Mouse (Mus musculus) kidney, embryonic 15.5 days (tissue): ENCODE measurements around the gene Scube2. TPM values are rescaled to one million over a fixed set of nuclear protein-coding genes. Genes with fewer than 3 reads are reported as not detected.

ENCODE experiments used
- ATAC-seq: fragments of 200-750 bp; cut with Nextera tagmentation; replicated peaks from 2 replicates; pipeline ENCODE4 v1.8.0; 2017; ENCODE audit warnings: moderate TSS enrichment; ENCODE audit not compliant: low FRiP score
- H3K27ac ChIP-seq: fragments of 300-500 bp; sonication (generic); 2 replicates; pipeline ENCODE4 v1.5.1; 2015; ENCODE audit warnings: mild to moderate bottlenecking, inconsistent platforms
- H3K27me3 ChIP-seq: fragments of 300-500 bp; sonication (generic); 2 replicates; pipeline ENCODE4 v1.6.1; 2015; ENCODE audit warnings: inconsistent platforms
- H3K36me3 ChIP-seq: fragments of 300-500 bp; sonication (generic); 2 replicates; pipeline ENCODE4 v1.6.1; 2015; ENCODE audit warnings: inconsistent platforms
- H3K4me1 ChIP-seq: fragments of 300-500 bp; sonication (generic); 2 replicates; pipeline ENCODE4 v1.6.1; 2015; ENCODE audit warnings: inconsistent platforms
- H3K4me2 ChIP-seq: fragments of 300-500 bp; sonication (generic); 2 replicates; pipeline ENCODE4 v1.6.1; 2015; ENCODE audit warnings: moderate library complexity, mild to moderate bottlenecking, inconsistent platforms
- H3K4me3 ChIP-seq: fragments of 300-500 bp; sonication (generic); replicated peaks from 2 replicates; pipeline ENCODE4 v1.5.1; 2015; ENCODE audit warnings: mild to moderate bottlenecking, inconsistent platforms
- H3K9ac ChIP-seq: fragments of 300-500 bp; sonication (generic); 2 replicates; pipeline ENCODE4 v1.6.1; 2015; ENCODE audit warnings: mild to moderate bottlenecking, inconsistent platforms
- H3K9me3 ChIP-seq: fragments of 300-500 bp; sonication (generic); replicated peaks from 2 replicates; pipeline ENCODE4 v1.6.1; 2016; ENCODE audit warnings: inconsistent platforms
- WGBS: fragments of 180-500 bp; shearing (Covaris S2); methylation state at CpG from one replicate; pipeline ENCODE4 v1.1.7; 2015; ENCODE audit warnings: mixed read lengths; 5-methylcytosine and 5-hydroxymethylcytosine counted together
- polyA plus RNA-seq: library from polyadenylated mRNA; unstranded; fragments of >200 nt; fragmentation: Nextera tagmentation; extraction: Ambion mirVana; gene quantifications from 2 replicates; pipeline ENCODE4 v1.2.1, GENCODE M21; 2015

Gene Scube2
- polyA plus RNA-seq, 1 experiment from 2014 or later, result 1.0 TPM

DNA sequence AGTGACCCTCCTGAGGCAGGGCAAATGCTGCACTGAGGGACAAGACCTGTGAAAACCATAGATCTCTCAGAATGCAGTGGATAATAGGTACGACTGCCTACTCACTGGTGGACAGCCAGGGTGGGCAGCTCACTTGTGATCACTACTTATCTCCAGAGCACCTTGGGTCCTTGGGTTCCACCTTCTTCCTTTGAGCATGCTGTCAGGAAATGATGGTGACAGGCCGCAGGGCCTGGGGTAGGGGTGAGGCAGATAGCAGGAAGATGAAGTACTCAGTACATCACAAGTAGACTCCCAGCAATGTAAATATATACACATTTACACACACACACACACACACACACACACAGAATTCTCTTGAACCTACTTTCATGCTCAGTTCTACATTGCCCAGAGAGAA lies 77.6 kb downstream of the Scube2 start:
- Histone ChIP-seq H3K4me1 (no peaks in the 10 kb centered on the region), H3K9ac (no peak overlapping the region), H3K36me3 (no peaks in the 10 kb centered on the region), H3K27ac (no peak overlapping the region), H3K27me3 (peaks cover 16% of the 10 kb centered on the region), H3K4me3 (no peak overlapping the region), H3K4me2 (no peak overlapping the region), H3K9me3 (no peaks in the 10 kb centered on the region)
- ATAC-seq, result no peak
- 78% methylated on average over 2 of the region's 2 CpGs for WGBS

DNA sequence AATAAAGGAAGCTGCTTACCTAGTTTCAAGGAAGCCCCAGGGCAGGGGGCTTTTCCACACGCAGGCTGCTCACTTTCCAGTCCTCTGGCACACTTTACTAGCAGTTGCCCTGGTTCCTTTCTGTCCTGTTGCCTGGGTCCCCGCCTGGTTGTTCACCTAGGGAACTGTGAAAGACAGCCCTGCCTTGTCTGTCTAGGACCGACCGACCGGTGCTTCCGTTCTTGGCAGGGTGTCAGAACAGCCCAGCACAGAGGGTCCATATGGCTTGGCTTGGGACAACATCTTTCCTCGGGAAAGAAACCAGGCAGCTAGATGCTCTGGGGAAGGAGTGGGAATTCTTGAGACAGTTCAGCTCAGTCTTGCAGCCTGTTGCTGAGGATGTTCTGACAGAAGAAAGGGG lies 82.2 kb downstream of the Scube2 start:
- Histone ChIP-seq H3K4me3 (no peak overlapping the region), H3K36me3 (no peaks in the 10 kb centered on the region), H3K27me3 (peaks cover 60% of the 10 kb centered on the region), H3K4me2 (no peak overlapping the region), H3K4me1 (peaks cover 16% of the 10 kb centered on the region), H3K9me3 (no peaks in the 10 kb centered on the region), H3K9ac (no peak overlapping the region), H3K27ac (no peak overlapping the region)
- 29% methylated on average over 7 of the region's 7 CpGs for WGBS
- no peak for ATAC-seq

DNA sequence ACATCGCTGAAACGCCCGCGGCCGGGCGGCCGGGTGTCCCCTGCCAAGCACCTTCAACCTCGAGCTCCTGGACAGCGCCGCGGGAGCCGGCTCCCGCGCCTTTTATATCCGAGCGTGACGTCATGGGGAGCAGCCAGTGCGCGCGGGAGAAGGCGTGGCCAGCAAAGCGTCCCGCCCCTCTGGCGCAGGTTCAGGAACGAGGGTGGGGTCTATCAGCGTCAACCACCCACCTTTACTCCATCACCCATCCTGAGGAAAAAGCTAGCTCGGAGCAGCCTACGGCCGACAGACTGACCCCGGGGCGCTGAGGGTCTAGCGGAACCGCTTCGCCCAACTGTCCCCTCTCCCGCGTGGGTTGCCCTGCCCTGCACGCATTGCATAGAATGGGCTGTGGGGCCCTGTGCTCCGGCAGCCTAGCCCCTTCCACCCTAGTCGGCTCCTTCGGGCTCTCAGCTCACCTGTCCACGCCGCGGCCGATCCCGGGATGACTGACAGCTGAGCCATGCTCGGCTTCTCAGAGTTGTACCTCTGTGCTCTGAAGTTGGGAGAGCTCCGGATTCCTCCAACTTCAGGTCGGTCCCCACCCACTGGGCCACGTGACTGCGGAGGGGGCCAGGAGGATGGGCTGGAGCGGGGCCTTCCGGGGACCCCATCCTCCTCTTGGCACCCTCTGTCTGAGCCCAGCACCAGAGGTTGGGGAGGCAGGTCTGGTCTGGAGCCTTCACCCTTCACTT lies 83.8 kb downstream of the Scube2 start, which contains the start of gene Nrip3:
Gene Nrip3 (minus strand): TSS at position 556 of the 734 bp plus-strand sequence.
- peak; percentile 88 for ATAC-seq
- Histone ChIP-seq H3K36me3 (no peaks in the 10 kb centered on the region), H3K27ac (no peak within 1 kb of the TSS), H3K9me3 (no peaks in the 10 kb centered on the region), H3K4me1 (peaks cover 16% of the 10 kb centered on the region), H3K27me3 (peaks cover 69% of the 10 kb centered on the region), H3K9ac (peak within 1 kb of the TSS; percentile 33), H3K4me2 (peak within 1 kb of the TSS; percentile 79), H3K4me3 (peak within 1 kb of the TSS; percentile 45)
- 1% methylated on average over 52 of the region's 52 CpGs for WGBS

DNA sequence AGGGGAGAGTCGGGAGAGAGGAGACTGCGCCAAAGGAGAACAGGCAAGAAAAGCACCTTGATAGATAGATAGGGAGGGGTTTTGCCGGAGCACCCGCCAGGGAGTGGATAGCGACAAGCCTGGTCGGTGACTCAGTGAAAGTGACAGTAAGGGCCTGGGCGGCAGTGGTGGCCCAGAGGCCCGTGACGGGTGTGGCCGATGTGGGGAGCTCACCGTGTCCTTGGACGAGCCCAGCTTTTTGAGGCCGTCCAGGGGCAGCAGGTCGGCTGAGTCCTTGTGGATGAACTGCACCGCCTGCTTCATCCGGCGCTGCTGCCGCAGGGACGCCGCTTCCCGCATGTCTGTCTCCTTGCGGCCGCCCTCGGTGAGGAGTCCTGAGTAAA lies 84.4 kb downstream of the Scube2 start:
- Histone ChIP-seq H3K36me3 (no peaks in the 10 kb centered on the region), H3K9ac (peak overlapping the region; percentile 33), H3K27me3 (peaks cover 69% of the 10 kb centered on the region), H3K4me3 (peak overlapping the region; percentile 45), H3K4me1 (peaks cover 16% of the 10 kb centered on the region), H3K9me3 (no peaks in the 10 kb centered on the region), H3K27ac (no peak overlapping the region), H3K4me2 (peak overlapping the region; percentile 79)
- WGBS, result 1% methylated on average over 24 of the region's 24 CpGs
- ATAC-seq, result peak; percentile 70

DNA sequence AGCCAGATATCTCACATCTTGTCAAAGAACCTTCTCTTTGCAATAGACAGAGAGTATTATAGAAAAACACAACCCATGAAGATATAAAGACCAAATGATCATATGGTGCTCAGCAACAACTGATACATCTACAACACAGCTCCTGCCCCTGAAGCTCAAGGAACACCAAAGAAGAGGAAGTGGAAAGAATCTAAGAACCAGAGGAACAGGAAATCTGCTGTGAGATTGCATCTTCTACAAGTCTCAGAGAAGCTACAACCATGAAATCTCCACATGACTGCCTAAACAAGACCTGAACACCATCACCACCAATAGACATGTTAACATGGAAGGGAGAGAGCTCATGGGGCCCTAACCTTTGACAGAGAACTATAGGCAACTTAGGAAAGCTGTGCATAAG lies 93.2 kb downstream of the Scube2 start:
- no peak overlapping the region for H3K27ac ChIP-seq
- ATAC-seq, result no peak
- H3K27me3 ChIP-seq, result peaks cover under 1% of the 10 kb centered on the region; the same call in 1 of the 2 replicates
- no peak overlapping the region for H3K4me3 ChIP-seq
- no peaks in the 10 kb centered on the region for H3K9me3 ChIP-seq
- H3K9ac ChIP-seq, result no peak overlapping the region
- no peaks in the 10 kb centered on the region for H3K36me3 ChIP-seq
- no peak overlapping the region for H3K4me2 ChIP-seq
- H3K4me1 ChIP-seq, result no peaks in the 10 kb centered on the region

DNA sequence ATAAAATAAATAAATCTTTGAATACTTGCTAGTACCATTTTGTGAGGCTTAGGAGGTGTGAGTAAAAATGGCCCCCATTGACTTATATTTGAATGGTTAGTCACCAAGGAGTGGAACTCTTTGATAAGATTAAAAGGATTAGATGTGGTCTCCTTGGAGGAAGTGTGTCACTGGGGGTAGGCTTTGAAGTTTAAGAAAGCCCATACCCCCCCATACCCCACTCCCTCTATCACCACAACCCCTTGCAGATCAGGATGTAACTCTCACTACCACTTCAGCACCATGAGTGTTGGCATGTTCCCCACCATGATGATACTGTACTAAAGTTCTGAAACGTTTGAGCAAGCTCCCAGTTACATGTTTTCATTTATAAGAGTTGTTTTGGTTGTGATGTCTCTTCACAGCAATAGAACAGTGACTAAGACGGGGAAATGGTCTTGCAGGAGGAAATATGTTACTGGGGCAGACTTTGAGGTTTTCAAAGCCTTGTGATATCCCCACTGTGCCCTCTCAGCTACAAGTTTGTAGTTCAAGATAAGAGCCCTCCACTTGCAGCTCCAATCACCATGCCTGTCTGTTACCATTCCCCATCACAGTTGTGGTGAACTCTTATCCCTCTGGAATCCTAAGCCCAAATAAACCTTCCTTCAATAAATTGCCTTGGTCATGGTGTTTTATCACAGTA lies 96.6 kb downstream of the Scube2 start:
- ATAC-seq, result no peak
- 52% methylated on average over 2 of the region's 2 CpGs for WGBS
- H3K4me1 ChIP-seq, result no peaks in the 10 kb centered on the region

DNA sequence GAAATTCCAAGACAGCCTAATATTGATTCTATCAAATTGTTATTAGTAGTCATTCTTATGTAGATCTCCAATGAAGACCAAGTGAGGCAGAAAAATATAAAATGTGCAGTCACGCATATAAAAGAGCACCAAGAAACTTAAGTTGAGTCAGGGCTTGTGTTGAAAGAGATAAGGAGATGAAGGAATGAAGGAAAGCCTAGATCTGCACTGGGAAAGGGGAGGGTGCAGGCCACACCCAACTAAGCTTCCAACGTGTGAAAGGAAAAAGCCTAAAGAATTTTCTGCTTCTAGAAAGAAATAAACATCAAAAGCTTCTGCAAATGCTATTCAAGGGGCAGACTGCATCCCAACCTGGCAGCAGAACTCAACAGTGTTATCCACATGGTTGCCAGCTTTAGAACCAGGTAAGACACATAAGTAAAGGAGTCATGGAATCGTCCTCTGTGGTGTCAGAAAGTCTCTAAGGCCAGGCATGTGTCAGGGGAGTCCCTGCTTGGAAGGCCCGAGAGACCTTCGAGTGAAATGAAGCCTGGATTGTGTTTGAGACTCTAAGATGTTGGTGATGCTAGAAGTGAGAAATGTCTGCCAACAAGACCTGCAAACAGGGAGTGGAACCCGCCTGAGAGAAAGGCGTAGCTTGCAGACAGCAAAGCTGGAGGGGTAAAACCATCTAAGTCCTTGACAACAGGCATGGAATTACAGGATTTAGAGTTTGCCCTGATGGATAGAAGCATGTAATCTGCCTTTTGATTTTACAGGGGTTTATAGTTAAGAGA lies 97.7 kb downstream of the Scube2 start:
- no peak for ATAC-seq
- Histone ChIP-seq H3K27me3 (no peaks in the 10 kb centered on the region), H3K4me3 (no peak overlapping the region), H3K36me3 (no peaks in the 10 kb centered on the region), H3K27ac (no peak overlapping the region), H3K9me3 (no peaks in the 10 kb centered on the region), H3K9ac (no peak overlapping the region), H3K4me2 (no peak overlapping the region), H3K4me1 (no peaks in the 10 kb centered on the region)
- 82% methylated on average over 7 of the region's 7 CpGs for WGBS

More for the DNA sequence above, 96.6 kb downstream of the Scube2 start:
- Histone ChIP-seq H3K9me3 (no peaks in the 10 kb centered on the region), H3K36me3 (no peaks in the 10 kb centered on the region), H3K27me3 (no peaks in the 10 kb centered on the region), H3K4me2 (no peak overlapping the region), H3K9ac (no peak overlapping the region), H3K27ac (no peak overlapping the region), H3K4me3 (no peak overlapping the region)

DNA sequence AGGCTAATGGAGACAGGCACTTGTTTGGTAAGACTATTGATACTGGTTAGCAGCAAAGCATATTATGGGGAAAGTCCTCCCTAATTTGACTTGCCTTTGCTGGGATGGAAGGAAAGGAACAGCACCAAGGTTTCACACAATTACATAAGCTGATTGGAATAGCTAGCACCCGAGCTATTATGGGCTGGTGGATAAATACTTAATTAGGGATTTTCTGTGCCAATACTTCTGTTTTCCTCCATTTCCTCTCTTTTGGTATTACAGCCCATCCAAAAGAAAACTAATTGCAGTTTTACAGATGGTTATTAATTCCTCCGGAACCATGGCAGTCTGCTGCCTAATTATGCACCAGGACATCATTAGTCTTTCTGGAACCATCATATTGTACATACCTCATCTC lies 101.5 kb downstream of the Scube2 start:
- ATAC-seq, result no peak
- H3K36me3 ChIP-seq, result no peaks in the 10 kb centered on the region
- 78% methylated on average over 2 of the region's 2 CpGs for WGBS

DNA sequence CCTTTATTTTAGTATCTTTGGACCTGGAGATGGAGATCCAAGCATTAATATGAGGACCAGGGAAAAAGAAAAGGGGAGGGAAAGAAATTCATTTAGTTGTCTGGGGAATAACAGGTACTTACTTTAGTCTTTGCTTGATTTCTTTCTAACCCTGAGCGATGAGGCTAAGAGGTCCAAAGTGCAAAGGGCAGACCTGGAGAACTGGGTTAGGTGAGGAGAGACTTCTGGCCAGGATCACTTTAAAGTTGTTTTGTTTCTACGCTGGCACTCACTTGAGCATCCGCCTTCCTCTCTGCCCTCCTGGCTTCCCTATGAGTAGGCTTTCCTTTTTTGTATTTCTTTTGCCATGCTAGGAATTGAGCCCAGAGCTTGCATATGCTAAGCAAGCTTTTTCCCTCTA lies 109.2 kb downstream of the Scube2 start:
- H3K4me1 ChIP-seq, result peaks cover 17% of the 10 kb centered on the region
- no peaks in the 10 kb centered on the region for H3K36me3 ChIP-seq
- H3K27ac ChIP-seq, result no peak overlapping the region
- WGBS, result 82% methylated on average over 3 of the region's 3 CpGs
- H3K27me3 ChIP-seq, result no peaks in the 10 kb centered on the region
- ATAC-seq, result no peak
- no peak overlapping the region for H3K4me3 ChIP-seq
- H3K4me2 ChIP-seq, result no peak overlapping the region
- no peaks in the 10 kb centered on the region for H3K9me3 ChIP-seq
- H3K9ac ChIP-seq, result no peak overlapping the region

More for the DNA sequence above, 101.5 kb downstream of the Scube2 start:
- no peaks in the 10 kb centered on the region for H3K9me3 ChIP-seq
- H3K4me3 ChIP-seq, result no peak overlapping the region
- no peak overlapping the region for H3K27ac ChIP-seq
- H3K9ac ChIP-seq, result no peak overlapping the region
- H3K4me1 ChIP-seq, result no peaks in the 10 kb centered on the region
- no peaks in the 10 kb centered on the region for H3K27me3 ChIP-seq
- no peak overlapping the region for H3K4me2 ChIP-seq

DNA sequence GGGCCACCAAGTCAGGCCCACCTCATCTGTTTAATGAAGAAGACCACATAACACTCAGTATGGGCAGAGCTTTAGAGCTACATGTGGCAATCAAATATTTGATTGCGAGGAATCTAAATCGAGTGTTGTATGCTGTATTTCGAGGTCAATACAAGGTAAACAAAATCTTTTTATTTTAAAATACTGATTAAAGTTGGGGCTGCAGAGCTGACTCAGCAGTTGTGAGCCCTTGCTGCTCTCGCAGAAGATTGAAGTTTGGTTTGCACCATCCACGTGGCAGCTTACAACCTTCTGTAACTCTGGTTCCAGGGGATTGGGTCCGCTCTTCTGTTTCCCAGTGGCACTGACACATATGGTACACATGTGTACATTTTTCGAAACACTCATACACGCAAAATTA lies 111.4 kb downstream of the Scube2 start:
- Histone ChIP-seq H3K9me3 (no peaks in the 10 kb centered on the region), H3K9ac (no peak overlapping the region), H3K4me2 (no peak overlapping the region), H3K4me3 (no peak overlapping the region), H3K27me3 (no peaks in the 10 kb centered on the region), H3K27ac (no peak overlapping the region), H3K36me3 (no peaks in the 10 kb centered on the region), H3K4me1 (peaks cover 18% of the 10 kb centered on the region)
- WGBS, result 89% methylated on average over 8 of the region's 8 CpGs
- ATAC-seq, result no peak

DNA sequence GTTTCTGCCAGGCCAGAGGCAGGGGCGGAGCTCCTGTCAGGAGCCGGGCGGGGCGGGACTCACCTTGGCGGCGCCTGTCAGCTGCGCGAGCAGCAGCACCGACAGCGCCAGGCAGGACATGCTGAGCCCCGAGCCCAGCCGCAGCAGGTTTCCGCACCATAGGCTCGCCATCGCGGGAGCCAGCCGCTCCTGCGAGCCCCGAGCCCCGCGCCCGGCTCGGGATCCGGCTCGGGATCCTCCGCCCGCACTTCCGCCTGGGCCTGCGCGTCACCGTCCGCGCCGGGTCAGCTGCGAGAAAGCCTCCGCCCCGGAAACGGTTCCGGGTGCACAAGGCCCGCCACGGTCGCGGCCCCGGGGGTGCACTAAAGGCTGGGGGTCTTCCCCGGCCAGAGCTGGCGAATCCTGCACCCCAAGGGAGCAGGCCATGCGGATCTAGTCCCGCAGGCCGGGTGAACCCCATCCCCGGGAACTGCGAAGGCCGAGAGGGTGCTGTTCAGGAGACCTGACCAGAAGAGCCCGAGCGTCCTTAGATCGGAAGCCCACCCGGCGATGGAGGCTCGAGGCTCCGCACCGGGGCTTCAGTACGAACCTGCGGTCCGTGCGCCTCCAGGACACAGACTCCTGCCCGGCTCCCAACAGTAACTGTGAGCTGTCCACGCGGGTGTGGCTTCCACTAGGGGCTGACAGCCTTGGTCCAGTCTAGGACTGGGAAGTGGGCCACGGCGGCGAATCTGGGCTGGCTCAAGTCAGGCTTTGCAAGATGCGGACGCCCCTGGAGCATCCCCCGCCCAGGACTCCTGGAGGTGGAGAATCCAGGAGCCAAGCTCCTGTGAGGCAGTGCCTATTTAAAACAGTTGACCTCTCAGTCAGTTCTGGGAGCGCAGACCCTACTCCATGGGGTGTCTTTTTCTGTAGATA lies 113.2 kb downstream of the Scube2 start, which contains the start of gene Tmem9b:
Gene Tmem9b (minus strand): TSS at position 868 of the 918 bp plus-strand sequence.
- peaks cover 18% of the 10 kb centered on the region for H3K4me1 ChIP-seq
- 0 out of 2 replicates have a peak, but pooled peaks cover 2% of the 10 kb centered on the region for H3K36me3 ChIP-seq
- H3K27ac ChIP-seq, result peak within 1 kb of the TSS; percentile 78
- peak within 1 kb of the TSS; percentile 68 for H3K4me3 ChIP-seq
- no peaks in the 10 kb centered on the region for H3K27me3 ChIP-seq
- H3K4me2 ChIP-seq, result peak within 1 kb of the TSS; percentile 79
- H3K9ac ChIP-seq, result peak within 1 kb of the TSS; percentile 71
- ATAC-seq, result peak; percentile 94
- WGBS, result under 1% methylated on average over 74 of the region's 74 CpGs
- H3K9me3 ChIP-seq, result no peaks in the 10 kb centered on the region
